Mouse (Mus musculus) gastrocnemius, postnatal 14 days (tissue): Measurements from ENCODE around the gene Vwa5b1. TPM values are rescaled to one million over a fixed set of nuclear protein-coding genes. Genes with fewer than 3 reads are reported as not detected.

Experiments
- DNase-seq: peaks from one replicate; pipeline ENCODE4 v3.0.0; 2021; ENCODE audit warnings: mixed read lengths
- intact Hi-C: fragments of 180-260 bp; cut with DNase I; formaldehyde crosslinking; loops from one replicate; pipeline ENCODE4 v1.15.1; 2025; ENCODE audit warnings: low total_unique reads
- total RNA-seq, 2 experiments: library from RNA; stranded (reverse); gene quantifications; 2 replicates each; pipeline ENCODE4 v1.2.3; 2021

Vwa5b1 gene
- total RNA-seq, 2 experiments from 2014 or later, result not detected

- intact Hi-C loops, result no loop called here
- no peak for DNase-seq
Observed at GRCm38 (mm10) chr4:138582446-138582845, 53.2 kb downstream of the Vwa5b1 start.

GRCm38 (mm10) chr4:138578406-138578805, 57.3 kb downstream of the Vwa5b1 start:
- intact Hi-C loops, result no loop called here
- no peak for DNase-seq

DNA sequence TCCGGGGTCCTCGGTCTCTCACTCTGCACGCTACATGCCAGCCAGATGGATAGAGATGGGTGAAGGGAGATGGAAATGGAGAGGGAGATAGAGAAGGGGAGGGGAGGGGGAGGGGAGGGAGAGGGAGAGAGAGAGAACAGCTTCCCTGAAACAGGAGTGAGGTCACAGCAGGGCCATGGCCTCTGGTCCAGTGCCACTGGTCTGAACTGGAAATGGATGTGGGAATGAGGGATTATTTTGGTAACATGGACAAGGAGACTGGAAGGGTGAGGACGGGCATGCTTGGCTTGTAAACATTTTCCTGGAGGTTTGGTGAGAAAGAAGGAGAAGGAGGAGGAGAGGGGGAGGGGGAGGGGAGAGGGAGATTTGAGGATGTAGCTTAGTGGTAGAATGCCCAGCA, 59.0 kb downstream of the Vwa5b1 start:
- intact Hi-C loops, result no loop called here

DNA sequence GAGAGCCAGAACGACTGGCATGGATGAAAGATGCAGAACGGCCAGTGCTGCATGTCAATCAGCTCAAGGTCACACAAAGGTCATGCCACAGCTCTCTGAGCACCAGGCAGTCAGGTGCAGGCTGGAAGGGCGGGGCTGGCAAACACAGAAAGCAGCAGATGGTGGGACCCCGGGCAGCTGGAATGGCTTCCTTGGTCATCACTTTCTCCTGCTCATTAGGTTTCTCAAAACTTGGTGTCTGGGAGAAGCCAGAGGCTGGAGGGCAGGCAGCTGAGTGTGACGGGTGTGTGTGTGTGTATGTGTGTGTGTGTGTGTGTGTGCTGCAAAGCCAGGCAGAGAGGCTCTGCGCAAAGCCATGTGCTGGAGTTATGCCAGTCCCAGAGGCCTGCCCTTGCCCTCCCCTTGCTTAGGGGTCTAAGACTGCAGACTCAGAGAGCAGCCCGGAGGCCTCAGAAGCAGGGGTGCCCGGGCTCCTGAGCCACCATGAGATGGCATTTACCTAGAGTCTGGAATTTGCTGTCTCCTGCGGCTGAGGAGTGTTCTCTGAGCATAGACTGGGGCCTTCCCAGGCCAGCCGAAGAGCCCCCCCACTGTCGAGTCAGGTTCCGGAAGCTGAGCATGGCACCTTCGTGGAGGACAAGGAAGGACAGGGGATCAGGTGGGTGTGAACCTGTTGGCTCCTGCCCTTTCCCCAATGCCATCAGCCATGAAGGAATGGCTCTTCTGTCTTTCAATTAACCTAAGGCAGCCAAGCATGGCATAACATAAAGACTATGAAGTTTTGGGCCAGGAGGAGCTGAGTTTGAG, 60.7 kb downstream of the Vwa5b1 start:
- no peak for DNase-seq
- intact Hi-C loops, result no loop called here

More for the DNA sequence above, 59.0 kb downstream of the Vwa5b1 start:
- DNase-seq, result no peak

DNA sequence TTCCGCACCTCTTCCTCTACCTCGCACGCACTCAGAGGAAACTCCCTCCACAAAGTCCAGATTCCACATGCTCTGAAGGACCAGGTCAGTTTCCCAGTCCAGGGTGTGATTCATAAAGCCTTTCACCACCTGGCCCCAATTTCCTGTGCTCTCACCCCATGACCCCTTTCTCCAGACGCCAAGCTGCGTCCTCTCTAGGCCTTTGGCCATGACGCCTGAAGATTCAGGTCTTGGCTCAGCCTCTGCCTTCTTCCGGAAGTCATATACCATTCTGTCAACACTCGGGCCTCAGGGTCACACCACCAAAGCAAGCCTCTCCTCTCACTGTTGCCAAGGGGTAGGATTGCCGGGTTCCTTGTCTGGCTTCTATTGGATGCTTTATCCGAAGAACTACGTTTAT, 65.8 kb downstream of the Vwa5b1 start:
- DNase-seq, result peak; percentile 27
- intact Hi-C loops, result loop anchor here (10.0 kb wide), 1 partner anchor 65 kb away; no protein-coding TSS in a partner anchor

GRCm38 (mm10) chr4:138568275-138568674, 67.4 kb downstream of the Vwa5b1 start:
- DNase-seq, result no peak
- intact Hi-C loops, result loop anchor here (10.0 kb wide), 1 partner anchor 63 kb away; no protein-coding TSS in a partner anchor

DNA sequence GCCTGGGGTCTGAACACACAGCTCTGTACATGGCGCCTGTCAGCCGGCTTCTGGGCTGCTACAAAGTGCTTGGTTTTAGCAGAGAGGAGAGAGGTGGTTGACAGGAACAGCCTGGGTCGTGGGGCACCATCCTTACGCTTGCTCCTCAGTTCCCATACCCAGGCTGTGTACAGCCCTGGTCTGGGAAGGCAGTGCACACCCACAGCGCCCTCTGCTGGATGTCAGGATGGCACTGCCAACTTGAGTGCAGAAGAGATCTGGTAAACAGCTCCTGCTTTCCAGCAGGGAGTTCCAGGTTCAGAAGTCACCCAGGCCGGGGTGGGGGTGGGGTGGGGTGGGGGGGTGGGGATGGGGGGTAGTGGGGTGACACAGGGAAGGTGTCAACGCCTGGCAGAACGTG, 73.7 kb downstream of the Vwa5b1 start:
- peak; percentile 84 for DNase-seq
- intact Hi-C loops, result loop anchor here (2.0 to 10.0 kb wide), 2 partner anchors 57 to 115 kb away; no protein-coding TSS in a partner anchor

GRCm38 (mm10) chr4:138555531-138555930, 80.2 kb downstream of the Vwa5b1 start:
- intact Hi-C loops, result no loop called here
- peak; percentile 72 for DNase-seq

DNA sequence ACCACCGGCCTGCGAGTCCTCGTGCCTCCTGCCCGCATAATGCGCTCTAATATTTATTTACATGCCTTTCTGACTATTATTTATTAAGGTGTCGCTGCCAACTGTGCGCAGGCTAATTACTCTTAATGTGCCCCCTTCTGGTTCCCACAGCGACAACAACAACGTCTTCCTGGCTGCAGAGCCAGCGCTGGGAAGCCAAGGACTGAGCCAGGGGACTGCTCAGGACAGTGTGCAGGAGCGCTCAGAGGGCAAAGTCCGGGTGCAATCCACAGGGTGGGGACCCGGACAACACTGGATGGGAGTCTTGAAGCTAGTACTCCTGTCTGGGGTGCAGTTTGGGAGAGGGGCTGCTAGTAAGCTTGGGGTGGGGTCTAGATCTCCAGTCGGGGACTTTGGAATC, 80.8 kb downstream of the Vwa5b1 start:
- DNase-seq, result no peak

DNA sequence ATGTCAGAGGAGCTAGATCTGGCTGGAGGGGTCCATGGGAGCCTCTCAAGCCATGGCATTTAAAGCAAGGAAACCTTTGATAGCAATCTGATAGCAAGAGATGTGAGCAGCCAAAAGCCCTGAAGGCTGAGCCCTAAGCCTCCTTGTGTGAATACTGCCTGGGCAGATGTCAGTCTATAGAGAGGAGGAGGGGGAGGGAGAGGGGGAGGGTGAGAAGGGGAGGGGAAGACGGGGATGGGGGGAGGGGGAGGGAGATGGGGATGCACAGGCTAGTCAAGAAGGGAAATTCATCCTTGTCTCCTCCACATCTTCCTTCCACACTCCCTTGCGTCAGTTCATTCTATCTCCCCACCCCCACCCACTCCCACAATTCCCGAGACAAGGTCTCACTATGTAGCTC, 81.4 kb downstream of the Vwa5b1 start:
- intact Hi-C loops, result no loop called here
- DNase-seq, result no peak

More for the DNA sequence above, 80.8 kb downstream of the Vwa5b1 start:
- intact Hi-C loops, result no loop called here

DNA sequence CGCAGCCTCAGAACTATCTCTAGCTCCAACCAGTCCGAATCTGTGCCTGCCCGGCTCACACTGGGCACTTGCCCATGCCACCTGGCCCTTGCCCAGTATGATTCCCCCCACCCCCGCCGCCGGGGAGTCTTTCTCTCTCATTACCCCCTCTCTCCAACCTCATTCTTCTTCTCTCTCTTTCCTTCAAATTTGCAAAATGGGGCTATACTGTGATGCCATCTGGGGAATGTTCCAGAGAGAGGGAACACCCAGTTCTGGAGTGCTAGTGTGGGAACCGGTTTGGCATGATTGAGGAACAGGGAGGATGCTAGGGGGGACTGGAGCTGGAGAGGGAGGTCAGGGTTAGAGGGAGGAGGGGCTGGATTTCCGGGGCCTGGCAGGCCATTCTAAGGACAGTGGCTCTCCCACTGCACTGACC, 82.2 kb downstream of the Vwa5b1 start:
- no peak for DNase-seq
- intact Hi-C loops, result no loop called here

DNA sequence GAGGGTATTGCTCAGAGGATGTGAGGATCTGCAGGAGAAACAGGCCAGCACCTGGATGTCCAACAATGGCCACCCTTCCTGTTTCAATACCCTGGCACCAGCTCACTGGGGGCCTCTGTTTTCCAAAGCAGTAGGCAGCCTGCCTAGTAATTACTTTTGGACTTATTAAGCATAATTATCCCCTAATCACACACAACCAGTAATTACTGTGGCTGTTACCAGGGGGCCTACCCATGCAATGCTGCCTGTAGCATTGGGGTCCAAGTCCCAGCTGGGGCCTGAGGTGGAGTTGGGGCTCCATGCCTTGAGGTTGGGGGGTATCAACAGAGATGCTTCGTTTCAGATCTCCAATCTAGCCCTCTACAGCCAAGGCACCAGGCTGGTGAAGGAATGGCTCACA, 82.6 kb downstream of the Vwa5b1 start:
- intact Hi-C loops, result no loop called here
- no peak for DNase-seq

DNA sequence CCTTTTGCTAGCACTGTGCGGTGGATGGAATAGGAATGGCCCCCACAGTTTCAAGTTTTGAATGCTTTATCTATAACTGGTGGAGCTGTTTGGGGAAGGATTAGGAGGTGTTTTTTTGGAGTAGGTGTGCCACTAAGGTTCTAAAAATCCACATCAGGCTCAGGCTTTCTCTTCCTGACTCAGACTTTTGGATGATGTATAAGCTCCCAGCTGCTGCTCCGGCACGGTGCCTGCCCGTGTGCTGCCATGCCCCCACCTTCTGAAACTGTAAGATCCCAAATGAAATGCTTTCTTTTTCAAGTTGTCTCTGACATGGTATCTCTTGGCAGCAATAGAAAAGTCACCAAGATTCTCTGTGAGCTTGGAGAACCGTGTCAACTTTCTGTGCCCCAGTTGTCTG, 84.1 kb downstream of the Vwa5b1 start:
- DNase-seq, result no peak
- intact Hi-C loops, result no loop called here

DNA sequence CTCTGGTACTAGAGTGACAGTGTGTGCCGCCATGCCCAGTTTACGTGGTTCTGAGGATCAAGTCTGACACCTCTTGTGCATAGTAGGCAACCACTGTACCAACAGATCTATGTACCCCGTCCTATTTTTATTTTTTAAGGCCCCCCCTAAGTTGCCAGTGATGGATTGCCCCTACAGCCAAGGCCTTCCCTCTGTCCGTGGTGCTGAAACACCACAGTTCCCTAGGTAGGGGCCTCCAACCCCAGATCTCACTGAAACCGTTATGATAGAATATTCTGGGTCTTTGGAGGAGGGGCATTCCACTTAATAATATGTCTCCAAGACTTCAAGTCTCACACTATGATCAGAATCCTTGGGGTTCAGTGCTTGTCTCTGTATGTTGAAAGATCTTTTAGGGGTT, 85.1 kb downstream of the Vwa5b1 start:
- intact Hi-C loops, result no loop called here
- no peak for DNase-seq

- DNase-seq, result no peak
- intact Hi-C loops, result no loop called here
Observed at GRCm38 (mm10) chr4:138548960-138549359, 86.7 kb downstream of the Vwa5b1 start.

DNA sequence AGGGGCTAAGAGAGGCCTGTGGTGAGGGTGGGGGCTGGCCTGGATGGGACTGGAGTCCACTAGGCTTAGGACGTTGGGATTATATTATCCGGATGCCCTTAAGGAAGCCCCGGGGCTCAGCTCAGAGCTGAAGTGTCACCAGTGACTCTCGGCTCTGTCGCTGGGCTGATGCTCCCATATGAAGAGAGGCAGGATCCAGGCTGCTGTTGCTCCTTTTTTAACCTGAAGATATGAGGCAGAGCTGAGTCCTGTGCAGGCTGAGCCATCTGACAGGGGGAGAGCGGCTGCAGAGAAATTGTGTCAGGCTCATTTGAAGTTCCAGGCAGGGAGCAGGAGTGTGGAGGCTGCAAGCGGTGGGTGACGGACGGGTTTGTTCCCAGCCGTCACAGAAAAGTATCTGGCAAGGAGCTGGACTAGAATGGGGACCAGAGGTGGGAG, 87.5 kb downstream of the Vwa5b1 start:
- DNase-seq, result no peak
- intact Hi-C loops, result no loop called here

DNA sequence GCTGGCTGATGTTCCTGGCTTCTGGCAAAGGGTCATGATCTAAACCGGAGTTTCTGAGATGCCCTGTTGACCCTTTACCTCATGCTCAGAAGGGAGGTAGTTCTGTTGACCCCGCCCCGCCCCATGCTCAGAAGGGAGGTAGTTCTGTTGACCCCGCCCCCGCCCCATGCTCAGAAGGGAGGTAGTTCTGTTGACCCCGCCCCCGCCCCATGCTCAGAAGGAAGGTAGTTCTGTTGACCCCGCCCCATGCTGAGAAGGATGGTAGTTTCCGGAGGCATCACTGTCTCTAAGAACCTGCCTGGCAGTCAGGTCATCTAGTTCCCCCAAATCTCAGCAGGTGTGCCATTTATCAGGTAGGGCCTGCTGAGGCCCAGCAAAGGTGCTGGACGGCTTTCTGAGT, 88.1 kb downstream of the Vwa5b1 start:
- DNase-seq, result no peak
- intact Hi-C loops, result no loop called here

- no peak for DNase-seq
- intact Hi-C loops, result no loop called here
Observed at GRCm38 (mm10) chr4:138547041-138547440, 88.6 kb downstream of the Vwa5b1 start.

DNA sequence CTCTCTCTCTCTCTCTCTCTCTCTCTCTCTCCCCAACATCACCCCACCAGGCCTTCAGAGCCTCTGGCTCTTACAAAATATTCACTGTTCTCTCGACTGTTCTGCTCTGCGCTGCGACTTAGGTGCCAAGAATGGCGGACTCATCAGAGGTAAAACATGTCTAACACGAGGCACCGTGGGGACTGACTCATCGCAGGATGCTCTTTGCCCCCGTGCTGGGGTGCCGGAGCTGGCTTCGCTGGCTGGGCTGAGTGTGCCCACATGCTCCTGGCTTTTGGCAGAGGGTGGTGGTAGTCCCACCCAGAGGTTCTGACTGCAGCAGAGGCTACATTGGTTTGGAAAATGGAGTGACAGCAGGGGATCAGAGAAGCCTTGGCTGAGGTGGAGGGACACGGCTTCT, 89.4 kb downstream of the Vwa5b1 start:
- intact Hi-C loops, result no loop called here
- DNase-seq, result no peak

- DNase-seq, result peak; percentile 56
- intact Hi-C loops, result no loop called here
Observed at GRCm38 (mm10) chr4:138543177-138543576, 92.5 kb downstream of the Vwa5b1 start.

- intact Hi-C loops, result no loop called here
- DNase-seq, result no peak
Observed at GRCm38 (mm10) chr4:138538084-138538449, 97.6 kb downstream of the Vwa5b1 start.
